Mouse (Mus musculus): ENCODE results near the gene Tpd52l2.

- TF ChIP-seq CTCF (IDR thresholded peaks at IDR 0.05; ENCODE audit: low read depth), result no peak
- no peak for TF ChIP-seq EP300 (IDR thresholded peaks at IDR 0.05; ENCODE audit: low read depth)
These were observed 31.5 kb upstream of the Tpd52l2 start for GRCm38 (mm10) chr2:181465423-181465822.

Measured in heart, postnatal 0 days (tissue).